Mouse (Mus musculus) G1E (cell line): ENCODE data around the gene Mia.

Experiments used
- CTCF ChIP-seq: IDR thresholded peaks from 2 replicates; pipeline ENCODE4 v1.5.1; 2012; ENCODE audit warnings: low read depth, low read length, inconsistent platforms, mixed read lengths
- GATA1 ChIP-seq: IDR thresholded peaks from 2 replicates; pipeline ENCODE4 v1.6.1; 2012; ENCODE audit warnings: borderline replicate concordance, low read length, inconsistent platforms, mixed read lengths
- GATA2 ChIP-seq: IDR thresholded peaks from 2 replicates; pipeline ENCODE4 v1.6.1; 2012; ENCODE audit warnings: low read depth, low read length, inconsistent platforms, borderline replicate concordance
- POLR2AphosphoS5 ChIP-seq: IDR thresholded peaks from 2 replicates; pipeline ENCODE4 v1.6.1; 2012; ENCODE audit warnings: low read depth, low read length, inconsistent platforms; ENCODE audit not compliant: insufficient replicate concordance
- TAL1 ChIP-seq: conservative IDR thresholded peaks from 2 replicates; pipeline ENCODE4 v1.6.1; 2012; ENCODE audit warnings: low read depth, low read length, inconsistent platforms, mixed read lengths

GRCm38 (mm10) chr7:27163450-27163805, 17.5 kb downstream of the Mia start:
- TF ChIP-seq GATA1 (no peak), CTCF (no peak), POLR2AphosphoS5 (no peak), TAL1 (no peak), GATA2 (no peak)
